Mouse (Mus musculus) cortical plate, adult 2 months (tissue): ENCODE measurements around the gene P3h3.

Experiments
- CTCF ChIP-seq: fragments of 200-500 bp; IDR thresholded peaks from 2 replicates; pipeline ENCODE4 v1.5.1; 2011; ENCODE audit warnings: mild to moderate bottlenecking, control low read depth, low read length; ENCODE audit not compliant: insufficient read depth; ENCODE audit errors: extremely low read depth
- POLR2A ChIP-seq: fragments of 200-500 bp; IDR thresholded peaks from 2 replicates; pipeline ENCODE4 v1.6.1; 2011; ENCODE audit warnings: mild to moderate bottlenecking, low read length, control low read depth; ENCODE audit not compliant: insufficient read depth; ENCODE audit errors: extremely low read depth

- TF ChIP-seq POLR2A (no peak), CTCF (no peak)
Observed at GRCm38 (mm10) chr6:124811701-124812560, 45.6 kb downstream of the P3h3 start.
